Mouse (Mus musculus) heart, adult 2 months (tissue): ENCODE data around the gene Ndufb8.

Source experiments
- CTCF ChIP-seq: fragments of 200-600 bp; IDR thresholded peaks from 2 replicates; pipeline ENCODE4 v1.8.1; 2022; ENCODE audit warnings: antibody characterized with exemption, mild to moderate bottlenecking, moderate library complexity
- POLR2A ChIP-seq: fragments of 200-500 bp; IDR thresholded peaks from 2 replicates; pipeline ENCODE4 v1.6.1; 2011; ENCODE audit warnings: mild to moderate bottlenecking, low read depth, low read length, control low read depth; ENCODE audit not compliant: insufficient read depth

DNA sequence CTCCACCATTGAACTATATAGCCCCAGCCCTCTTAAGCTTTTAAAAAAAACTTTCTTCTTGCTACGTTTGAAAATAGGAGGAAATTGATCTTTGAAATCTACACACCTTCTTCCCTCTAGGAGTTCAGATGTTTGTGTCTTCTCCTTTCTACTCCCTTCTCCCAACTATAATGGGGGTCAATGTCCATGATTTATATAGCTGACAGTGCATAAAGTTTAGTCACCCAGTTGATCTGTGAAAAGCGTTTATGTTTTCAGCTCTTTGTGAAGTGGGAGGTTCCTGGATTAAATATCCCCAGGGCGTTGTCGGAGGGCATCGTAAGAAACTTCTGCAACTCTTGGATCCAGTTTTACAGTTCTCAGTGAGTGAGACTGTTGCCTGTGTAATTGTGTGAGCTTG is 55.0 kb downstream of the Ndufb8 start:
- no peak for TF ChIP-seq CTCF
- TF ChIP-seq POLR2A, result no peak
